Mouse (Mus musculus): ENCODE measurements around the gene Kirrel3. TPM values are rescaled to one million over a fixed set of nuclear protein-coding genes. Genes with fewer than 3 reads are reported as not detected.

Gene Kirrel3
- polyA plus RNA-seq, 1 experiment from 2014 or later, result 50.5 TPM

- H3K36me3 ChIP-seq (replicated peaks), result no peaks in the 10 kb centered on the region
- no peaks in the 10 kb centered on the region for H3K9me3 ChIP-seq
- ATAC-seq (replicated peaks), result peak; percentile 59
- H3K4me3 ChIP-seq, result peak overlapping the region; percentile 24
- 5% methylated on average over 25 of the region's 25 CpGs for WGBS
- H3K27me3 ChIP-seq (replicated peaks), result peaks cover 8% of the 10 kb centered on the region; the same call in 1 of the 2 replicates
- H3K27ac ChIP-seq, result no peak overlapping the region
- peak overlapping the region; percentile 50 for H3K4me2 ChIP-seq
- H3K4me1 ChIP-seq, result peaks cover 10% of the 10 kb centered on the region; the same call in 1 of the 2 replicates
- H3K9ac ChIP-seq, result peak overlapping the region; percentile 34; the same call in 1 of the 2 replicates
Measured at GRCm38 (mm10) chr9:35024591-35025496, 539.1 kb downstream of the Kirrel3 start.

GRCm38 (mm10) chr9:35026311-35026710 lies 540.6 kb downstream of the Kirrel3 start:
- Histone ChIP-seq H3K9me3 (no peaks in the 10 kb centered on the region), H3K36me3 (replicated peaks) (no peaks in the 10 kb centered on the region), H3K27ac (no peak overlapping the region), H3K9ac (no peak overlapping the region), H3K4me1 (peaks cover 10% of the 10 kb centered on the region; the same call in 1 of the 2 replicates), H3K27me3 (replicated peaks) (peaks cover 8% of the 10 kb centered on the region; the same call in 1 of the 2 replicates), H3K4me3 (no peak overlapping the region), H3K4me2 (no peak overlapping the region)
- no peak for ATAC-seq (replicated peaks)
- WGBS, result 88% methylated on average over 6 of the region's 6 CpGs

GRCm38 (mm10) chr9:35026897-35027311 lies 541.2 kb downstream of the Kirrel3 start:
- Histone ChIP-seq H3K4me1 (peaks cover 10% of the 10 kb centered on the region; the same call in 1 of the 2 replicates), H3K9me3 (no peaks in the 10 kb centered on the region), H3K27me3 (replicated peaks) (peaks cover 8% of the 10 kb centered on the region; the same call in 1 of the 2 replicates), H3K27ac (no peak overlapping the region), H3K4me3 (no peak overlapping the region), H3K9ac (no peak overlapping the region), H3K36me3 (replicated peaks) (no peaks in the 10 kb centered on the region), H3K4me2 (no peak overlapping the region)
- WGBS, result 71% methylated on average over 6 of the region's 6 CpGs
- ATAC-seq (replicated peaks), result no peak

DNA sequence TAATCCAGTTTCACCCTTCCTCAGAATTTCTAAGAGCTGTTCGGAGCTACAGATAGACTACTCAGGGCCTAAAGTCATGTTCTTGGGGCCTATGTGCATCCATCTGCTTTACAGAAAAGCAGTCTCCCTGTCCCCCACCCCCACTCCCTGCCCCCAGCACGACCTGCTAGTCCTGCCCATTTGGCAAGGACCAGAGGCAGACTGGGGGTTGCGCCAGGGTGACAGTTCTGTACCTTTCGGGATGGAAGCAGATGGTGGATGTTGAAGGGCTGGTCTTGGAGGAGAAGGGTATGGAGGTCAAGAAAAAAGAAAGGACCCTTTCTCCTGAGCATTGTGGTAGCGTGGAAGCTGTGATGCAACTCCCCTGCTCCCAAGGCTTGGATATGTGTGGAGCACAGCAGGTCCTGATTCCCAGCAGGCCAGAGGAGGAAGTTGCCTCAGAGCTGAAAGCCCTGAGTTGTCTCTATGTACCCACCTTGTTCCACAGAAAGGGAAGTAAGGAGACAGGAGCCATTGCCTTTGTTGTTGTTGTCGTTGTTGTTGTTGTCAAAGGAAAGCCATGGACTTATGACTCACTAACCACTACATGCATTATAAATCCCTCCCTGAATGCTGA lies 541.8 kb downstream of the Kirrel3 start:
- 86% methylated on average over 6 of the region's 6 CpGs for WGBS
- Histone ChIP-seq H3K4me1 (peaks cover 10% of the 10 kb centered on the region; the same call in 1 of the 2 replicates), H3K4me2 (no peak overlapping the region), H3K27me3 (replicated peaks) (peaks cover 8% of the 10 kb centered on the region; the same call in 1 of the 2 replicates), H3K9me3 (no peaks in the 10 kb centered on the region), H3K36me3 (replicated peaks) (no peaks in the 10 kb centered on the region), H3K4me3 (no peak overlapping the region), H3K27ac (no peak overlapping the region), H3K9ac (no peak overlapping the region)
- no peak for ATAC-seq (replicated peaks)

GRCm38 (mm10) chr9:35030823-35031222 lies 545.1 kb downstream of the Kirrel3 start:
- H3K27ac ChIP-seq, result no peak overlapping the region
- H3K9me3 ChIP-seq, result no peaks in the 10 kb centered on the region
- H3K4me1 ChIP-seq, result no peaks in the 10 kb centered on the region
- H3K9ac ChIP-seq, result no peak overlapping the region
- no peak overlapping the region for H3K4me3 ChIP-seq
- ATAC-seq (replicated peaks), result no peak
- no peak overlapping the region for H3K4me2 ChIP-seq
- 0 out of 2 replicates have a peak, but pooled peaks cover 3% of the 10 kb centered on the region for H3K36me3 ChIP-seq (replicated peaks)
- WGBS, result 86% methylated on average over 5 of the region's 5 CpGs
- H3K27me3 ChIP-seq (replicated peaks), result peaks cover under 1% of the 10 kb centered on the region; the same call in 1 of the 2 replicates

GRCm38 (mm10) chr9:35032457-35032856 lies 546.8 kb downstream of the Kirrel3 start:
- no peaks in the 10 kb centered on the region; the same call in 1 of the 2 replicates for H3K27me3 ChIP-seq (replicated peaks)
- H3K4me2 ChIP-seq, result no peak overlapping the region
- 0 out of 2 replicates have a peak, but pooled peaks cover 3% of the 10 kb centered on the region for H3K36me3 ChIP-seq (replicated peaks)
- no peak overlapping the region for H3K4me3 ChIP-seq
- H3K4me1 ChIP-seq, result no peaks in the 10 kb centered on the region
- H3K27ac ChIP-seq, result no peak overlapping the region
- no peak for ATAC-seq (replicated peaks)
- WGBS, result 76% methylated on average over 6 of the region's 6 CpGs
- no peaks in the 10 kb centered on the region for H3K9me3 ChIP-seq
- no peak overlapping the region for H3K9ac ChIP-seq

GRCm38 (mm10) chr9:35035074-35035473 lies 549.4 kb downstream of the Kirrel3 start:
- H3K4me3 ChIP-seq, result no peak overlapping the region
- no peaks in the 10 kb centered on the region; the same call in 1 of the 2 replicates for H3K27me3 ChIP-seq (replicated peaks)
- H3K36me3 ChIP-seq (replicated peaks), result 0 out of 2 replicates have a peak, but pooled peaks cover 3% of the 10 kb centered on the region
- no peaks in the 10 kb centered on the region for H3K4me1 ChIP-seq
- no peak overlapping the region for H3K9ac ChIP-seq
- no peaks in the 10 kb centered on the region for H3K9me3 ChIP-seq
- no peak overlapping the region for H3K4me2 ChIP-seq
- no peak overlapping the region for H3K27ac ChIP-seq
- WGBS, result 57% methylated on average over 14 of the region's 14 CpGs
- no peak for ATAC-seq (replicated peaks)

GRCm38 (mm10) chr9:35038922-35039586 lies 553.4 kb downstream of the Kirrel3 start:
- H3K36me3 ChIP-seq (replicated peaks), result 0 out of 2 replicates have a peak, but pooled peaks cover 3% of the 10 kb centered on the region
- WGBS, result 58% methylated on average over 7 of the region's 7 CpGs
- no peak for ATAC-seq (replicated peaks)

DNA sequence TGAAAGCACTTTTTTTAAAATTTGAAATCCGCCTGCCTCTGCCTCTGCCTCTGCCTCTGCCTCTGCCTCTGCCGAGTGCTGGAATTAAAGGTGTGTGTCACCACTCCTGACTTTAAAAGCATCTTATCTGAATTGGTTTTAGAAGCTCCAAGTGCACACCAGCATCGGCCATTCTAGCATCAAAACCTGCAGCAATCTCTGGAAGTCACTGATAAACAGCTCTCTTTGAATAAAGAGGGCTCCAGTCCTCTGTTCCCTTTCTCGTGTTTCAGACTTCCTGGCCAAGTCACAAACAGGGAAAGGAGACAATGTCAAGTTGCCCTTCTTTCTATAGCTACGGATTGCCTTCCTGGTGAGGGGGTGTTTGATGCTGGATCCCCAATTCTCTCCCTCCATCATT lies 554.2 kb downstream of the Kirrel3 start:
- no peak for ATAC-seq (replicated peaks)
- 70% methylated on average over 5 of the region's 5 CpGs for WGBS
- H3K36me3 ChIP-seq (replicated peaks), result 0 out of 2 replicates have a peak, but pooled peaks cover 3% of the 10 kb centered on the region
- no peak overlapping the region for H3K27ac ChIP-seq
- H3K9me3 ChIP-seq, result no peaks in the 10 kb centered on the region
- H3K4me1 ChIP-seq, result peaks cover 6% of the 10 kb centered on the region
- no peak overlapping the region for H3K4me2 ChIP-seq
- H3K9ac ChIP-seq, result no peak overlapping the region
- H3K27me3 ChIP-seq (replicated peaks), result no peaks in the 10 kb centered on the region; the same call in 1 of the 2 replicates
- no peak overlapping the region for H3K4me3 ChIP-seq

More at GRCm38 (mm10) chr9:35038922-35039586, 553.4 kb downstream of the Kirrel3 start:
- no peaks in the 10 kb centered on the region for H3K4me1 ChIP-seq
- H3K4me3 ChIP-seq, result no peak overlapping the region
- H3K9ac ChIP-seq, result no peak overlapping the region
- no peak overlapping the region for H3K4me2 ChIP-seq
- no peaks in the 10 kb centered on the region for H3K9me3 ChIP-seq
- H3K27ac ChIP-seq, result 0 out of 2 replicates have a peak overlapping the region, but pooled peaks have one; percentile 12
- H3K27me3 ChIP-seq (replicated peaks), result no peaks in the 10 kb centered on the region; the same call in 1 of the 2 replicates

- Histone ChIP-seq H3K27ac (no peak overlapping the region), H3K4me2 (no peak overlapping the region)
- WGBS, result 79% methylated on average over 5 of the region's 5 CpGs
Measured at GRCm38 (mm10) chr9:35041493-35041892, 555.8 kb downstream of the Kirrel3 start.

GRCm38 (mm10) chr9:35043619-35044018 lies 557.9 kb downstream of the Kirrel3 start:
- 47% methylated on average over 7 of the region's 7 CpGs for WGBS
- no peak for ATAC-seq (replicated peaks)

More at GRCm38 (mm10) chr9:35041493-35041892, 555.8 kb downstream of the Kirrel3 start:
- peaks cover 6% of the 10 kb centered on the region for H3K4me1 ChIP-seq
- no peak for ATAC-seq (replicated peaks)
- H3K9me3 ChIP-seq, result no peaks in the 10 kb centered on the region
- no peak overlapping the region for H3K4me3 ChIP-seq
- H3K27me3 ChIP-seq (replicated peaks), result no peaks in the 10 kb centered on the region
- H3K9ac ChIP-seq, result no peak overlapping the region
- H3K36me3 ChIP-seq (replicated peaks), result no peaks in the 10 kb centered on the region

More at GRCm38 (mm10) chr9:35043619-35044018, 557.9 kb downstream of the Kirrel3 start:
- Histone ChIP-seq H3K9me3 (no peaks in the 10 kb centered on the region), H3K9ac (no peak overlapping the region), H3K27me3 (replicated peaks) (no peaks in the 10 kb centered on the region), H3K4me1 (peaks cover 6% of the 10 kb centered on the region), H3K4me2 (no peak overlapping the region), H3K36me3 (replicated peaks) (no peaks in the 10 kb centered on the region), H3K27ac (no peak overlapping the region), H3K4me3 (no peak overlapping the region)

Data from midbrain, embryonic 15.5 days (tissue).